Mouse (Mus musculus) embryonic fibroblast, embryonic 13.5 days (primary cell): ENCODE data around the gene Zc3h12d.

Experiments
- CTCF ChIP-seq: IDR thresholded peaks from 2 replicates; pipeline ENCODE4 v1.5.1; 2011; ENCODE audit warnings: mild to moderate bottlenecking, control low read depth, low read length, moderate library complexity, borderline replicate concordance; ENCODE audit not compliant: insufficient read depth
- POLR2A ChIP-seq: IDR thresholded peaks from 2 replicates; pipeline ENCODE4 v1.6.1; 2011; ENCODE audit warnings: low read depth, mild to moderate bottlenecking, control low read depth, low read length, moderate library complexity

GRCm38 (mm10) chr10:7867666-7868030 is 35.4 kb downstream of the Zc3h12d start:
- no peak for TF ChIP-seq CTCF
- no peak for TF ChIP-seq POLR2A
